Mouse (Mus musculus): ENCODE measurements around the gene N4bp2l2.

The N4bp2l2 gene

DNA sequence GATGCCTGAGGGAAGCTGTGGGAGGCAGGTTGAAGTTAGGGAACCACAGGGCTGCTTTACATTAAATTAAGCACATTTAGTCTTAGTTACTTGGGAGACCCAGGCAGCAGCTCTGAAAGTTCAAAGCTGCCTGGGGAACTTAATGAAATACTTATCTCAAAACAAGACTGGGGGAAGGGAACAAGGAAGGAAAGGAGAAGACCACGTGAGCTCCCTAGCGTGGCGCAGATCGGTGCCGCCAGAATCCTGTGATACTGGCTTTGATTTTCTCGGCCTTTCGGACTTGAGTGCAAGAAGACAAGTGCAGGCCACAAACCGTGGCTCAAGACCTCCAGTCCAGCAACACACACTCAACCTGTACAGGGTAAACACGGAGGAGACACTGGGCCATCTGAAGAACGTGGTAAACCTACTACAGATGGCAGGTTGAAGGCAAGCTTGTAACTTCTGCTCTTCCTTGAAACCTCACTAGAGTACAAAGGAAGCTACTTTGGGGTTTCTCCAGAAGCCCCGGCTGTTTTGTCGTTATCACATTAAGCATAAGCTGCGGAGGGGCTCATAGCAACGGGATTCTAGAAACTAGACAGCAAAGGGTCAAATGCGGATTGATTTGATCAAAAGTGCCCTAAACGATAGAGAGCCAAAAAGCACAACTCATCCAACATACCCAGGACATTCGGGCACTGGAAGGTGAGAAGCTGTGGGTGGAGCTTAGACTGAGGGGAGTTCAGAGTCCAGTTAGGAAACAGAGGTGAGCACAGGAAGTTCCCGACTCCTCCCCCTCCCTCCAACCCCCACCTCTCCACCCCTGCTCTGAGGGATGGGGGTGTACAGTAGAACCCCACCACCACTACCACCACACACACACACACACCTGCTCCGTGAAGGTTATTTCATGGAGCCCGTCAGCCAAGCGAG, 67.5 kb downstream of the N4bp2l2 start:
- DNase-seq (ENCODE audit: low read depth, low spot score): no peak

DNA sequence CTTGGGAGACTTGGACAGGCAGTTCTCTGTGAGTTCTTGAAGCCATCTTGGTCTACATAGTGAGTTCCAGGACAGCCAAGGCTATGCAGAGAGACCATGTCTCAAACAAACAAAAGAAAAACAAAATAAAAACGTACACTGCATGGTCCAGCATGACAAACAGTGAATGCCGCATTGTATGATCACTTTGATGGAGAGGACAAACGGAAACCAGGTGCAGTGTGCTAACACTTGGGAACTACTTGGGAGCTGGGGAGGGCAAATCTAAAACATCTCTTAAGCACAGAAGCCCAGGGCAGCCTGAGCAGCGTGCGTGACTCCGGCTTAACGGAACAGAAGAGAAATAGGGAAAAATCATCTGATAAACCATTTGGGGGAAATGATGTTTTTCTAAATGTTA, 68.9 kb downstream of the N4bp2l2 start, which contains the start of gene N4bp2l1:
N4bp2l1 (minus strand) TSS at position 101 of the 400 bp plus-strand sequence.
- DNase-seq (ENCODE audit: low read depth, low spot score): no peak

DNA sequence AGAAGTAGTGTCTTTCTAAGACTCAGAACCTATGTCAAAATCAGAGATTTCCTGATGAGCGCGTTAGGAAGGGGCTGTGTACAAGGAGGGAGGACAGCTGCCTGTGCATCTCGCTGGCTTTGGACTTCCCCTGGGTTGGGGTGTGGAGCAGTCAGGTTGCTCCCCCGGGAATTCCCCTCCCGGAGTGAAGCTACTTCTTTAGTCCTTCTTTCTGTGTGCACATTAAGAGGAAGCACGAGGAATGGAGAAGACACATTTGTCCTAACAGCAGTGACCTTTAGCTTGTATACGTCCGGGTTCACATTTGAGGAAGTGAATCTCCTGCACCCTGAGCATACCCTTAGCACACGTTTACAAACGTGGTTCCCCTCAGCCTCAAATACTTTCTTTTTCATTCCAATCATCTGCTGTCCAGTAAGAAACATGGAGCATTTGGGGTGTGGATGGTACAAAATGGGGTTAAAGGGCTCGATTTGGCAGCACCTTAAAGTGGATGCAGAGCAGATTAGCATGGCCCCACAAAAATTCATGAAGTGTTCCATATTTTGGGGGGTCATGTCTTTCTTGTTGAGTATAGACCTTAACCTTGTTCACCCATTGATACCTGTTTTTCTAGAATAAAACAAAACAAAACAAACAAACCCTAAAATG, 70.5 kb downstream of the N4bp2l2 start:
- DNase-seq (ENCODE audit: low read depth, low spot score): no peak

DNA sequence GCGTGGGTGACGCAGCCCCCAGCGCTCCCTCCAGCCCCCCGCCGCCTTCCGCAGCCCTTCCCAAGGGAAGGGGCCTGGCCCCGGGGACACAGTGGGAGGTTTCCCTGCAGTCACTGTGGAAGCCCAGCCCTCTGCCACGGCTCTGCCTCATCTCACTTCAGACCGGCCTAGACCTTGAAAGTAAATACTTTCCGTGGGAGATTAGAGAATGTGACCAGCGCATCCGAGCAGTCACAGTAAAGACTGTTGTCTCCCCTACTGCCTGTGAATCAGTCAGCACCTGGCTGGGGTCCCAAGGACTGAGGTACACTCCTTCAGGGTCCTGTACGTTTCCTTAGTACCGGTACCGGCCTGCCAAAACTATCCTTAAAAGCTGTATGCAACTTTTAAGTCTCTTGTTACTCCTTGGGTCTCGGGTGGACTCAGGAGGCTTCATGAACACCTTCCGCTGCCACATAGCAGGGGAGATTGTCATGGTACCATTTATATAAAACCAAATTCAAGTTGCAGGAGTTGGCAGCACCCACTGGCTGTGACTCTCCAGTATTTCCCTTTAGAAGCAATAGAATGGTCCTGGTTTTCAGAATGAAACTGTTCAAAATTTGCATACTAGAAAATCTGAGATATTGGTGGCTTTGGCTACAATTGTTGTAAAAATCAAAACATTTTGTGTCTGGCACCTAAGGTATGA, 71.2 kb downstream of the N4bp2l2 start:
- DNase-seq (ENCODE audit: low read depth, low spot score): no peak

DNA sequence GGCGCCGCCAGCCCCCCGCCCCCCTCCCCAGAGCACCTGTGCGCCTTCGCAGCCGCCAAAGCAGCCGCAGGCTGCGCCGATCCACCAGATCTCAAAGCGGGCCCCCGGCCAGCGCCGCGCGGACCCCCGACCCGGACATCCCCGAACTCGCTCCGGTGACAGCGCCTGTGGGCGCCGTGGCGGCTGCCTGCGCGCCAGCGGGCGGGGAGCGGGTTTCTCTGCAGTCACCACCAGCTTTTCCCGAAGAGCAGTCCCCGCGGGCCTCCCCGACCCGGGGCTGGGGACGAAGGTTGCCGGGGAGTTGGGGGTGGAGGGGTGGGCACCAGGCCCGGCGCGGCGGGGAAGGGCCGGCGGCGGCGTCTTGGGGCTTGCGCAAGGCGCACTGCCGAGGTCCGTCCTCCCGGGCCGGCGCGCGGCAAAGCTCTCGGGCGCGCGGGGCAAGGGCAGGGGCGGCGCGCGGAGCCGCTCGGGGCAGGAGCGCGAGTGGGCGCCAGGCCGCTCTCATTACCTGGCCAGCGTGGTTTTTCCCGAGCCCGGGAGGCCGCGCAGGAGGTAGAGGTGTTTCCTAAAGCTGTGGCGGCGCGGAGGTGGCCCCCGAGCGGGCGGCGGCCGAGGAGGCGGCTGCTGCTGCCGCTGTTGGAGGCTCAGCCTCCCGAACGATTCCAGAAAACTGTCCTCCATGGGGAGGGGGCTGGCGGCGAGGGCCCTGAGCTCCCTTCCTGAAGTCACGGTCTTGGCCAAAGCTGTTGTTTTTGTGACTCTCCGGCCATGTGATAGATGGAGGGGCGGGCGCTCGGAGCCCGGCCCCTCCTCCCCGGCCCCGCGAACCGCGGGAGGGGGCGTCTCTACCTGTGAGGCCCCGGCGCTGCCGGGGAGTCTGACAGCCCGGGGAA, 72.0 kb downstream of the N4bp2l2 start:
- no peak for DNase-seq (ENCODE audit: low read depth, low spot score)

DNA sequence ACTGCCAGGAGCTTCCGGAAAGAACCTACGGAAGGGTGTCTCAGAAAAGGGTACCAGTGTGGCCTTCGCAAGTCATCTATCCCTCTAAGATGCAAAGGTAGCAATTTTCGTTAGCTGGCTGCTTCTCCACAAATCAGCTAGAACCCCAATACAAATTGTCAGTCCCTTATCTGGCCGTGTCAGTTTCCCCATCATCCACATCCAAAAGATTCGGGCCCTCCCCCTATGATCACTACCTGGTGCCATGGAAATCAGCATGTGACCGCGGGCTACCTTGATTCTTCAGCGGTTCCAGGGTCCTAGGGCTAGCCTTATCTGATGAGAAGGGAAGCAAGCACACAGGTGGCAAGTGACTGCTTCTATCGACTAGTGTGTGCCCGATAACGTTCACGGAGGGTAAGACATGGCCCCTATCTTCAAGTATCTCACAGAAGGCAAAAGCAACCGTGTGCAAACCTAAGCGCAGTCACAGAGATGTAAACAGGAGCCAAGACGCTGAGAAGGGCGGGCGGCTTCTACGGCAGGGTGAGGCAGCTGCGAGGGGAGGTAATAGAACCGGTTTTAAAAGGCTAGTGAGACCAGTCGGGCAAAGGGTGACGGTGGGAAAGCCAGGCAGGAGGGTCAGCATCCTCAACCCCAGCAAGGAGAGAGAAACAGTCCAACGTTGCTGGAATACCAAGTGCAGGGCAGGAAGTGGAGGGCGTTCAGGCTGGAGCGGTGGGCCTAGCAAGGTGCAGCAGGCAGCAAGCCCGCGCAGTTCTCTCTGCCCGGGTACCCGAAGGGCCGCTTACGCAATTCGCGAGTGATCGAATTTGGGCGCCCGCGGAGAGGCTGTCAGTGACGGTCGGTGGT, 72.9 kb downstream of the N4bp2l2 start:
- DNase-seq (ENCODE audit: low read depth, low spot score): no peak

DNA sequence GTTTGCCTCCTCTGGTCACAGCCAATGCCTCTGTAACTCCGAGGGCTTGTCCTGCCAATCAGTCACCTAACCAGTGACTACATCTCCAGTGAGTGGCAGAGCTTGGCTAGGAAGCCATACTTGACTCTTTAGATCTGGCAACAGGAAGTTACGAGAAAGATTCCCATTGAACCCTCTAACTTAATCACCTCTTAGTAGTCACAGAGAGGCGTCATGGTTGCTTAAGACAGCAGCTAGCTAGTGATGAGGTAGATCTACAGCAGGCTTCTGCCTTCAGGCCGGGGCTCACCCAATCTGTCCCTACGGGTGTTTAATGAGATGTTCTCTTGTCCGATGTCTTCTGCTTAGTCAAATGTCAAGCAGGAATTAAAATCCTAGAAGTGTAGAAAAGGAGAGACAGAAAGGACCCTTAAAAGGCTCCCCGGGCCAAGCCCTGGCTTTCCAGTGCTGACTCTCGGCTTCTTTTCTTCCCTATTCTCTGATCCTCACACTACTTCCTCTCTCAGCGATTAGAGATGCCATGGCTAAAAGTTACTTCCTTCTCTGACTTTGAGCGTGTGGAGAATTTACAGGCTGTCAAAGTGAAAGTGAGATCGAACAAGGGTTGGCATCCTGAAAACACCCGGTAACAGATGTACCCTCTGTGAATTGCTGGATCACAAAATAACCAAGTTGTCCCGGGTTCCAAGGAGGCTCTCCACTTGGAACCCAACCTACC, 73.6 kb downstream of the N4bp2l2 start:
- no peak for DNase-seq (ENCODE audit: low read depth, low spot score)

DNA sequence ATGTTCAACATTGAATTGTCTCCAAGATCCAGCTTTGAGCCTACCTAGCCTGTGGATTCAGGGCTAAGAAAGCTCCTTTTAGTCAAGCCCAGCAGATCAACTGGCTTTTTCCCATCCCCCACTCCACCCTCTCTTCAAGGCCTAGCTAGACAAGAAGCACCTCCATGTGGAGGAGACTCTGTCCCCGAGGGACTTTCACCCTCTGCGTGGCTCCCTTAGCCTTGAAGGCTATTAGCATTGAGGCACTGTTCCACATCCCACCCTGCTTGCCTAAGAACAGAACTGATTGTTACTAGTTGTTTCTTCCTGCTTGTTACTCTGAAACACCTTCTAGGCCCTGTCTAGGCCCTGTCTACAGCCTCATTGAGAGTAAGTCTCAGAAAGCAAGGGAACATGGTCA, 76.0 kb downstream of the N4bp2l2 start:
- no peak for DNase-seq (ENCODE audit: low read depth, low spot score)

DNA sequence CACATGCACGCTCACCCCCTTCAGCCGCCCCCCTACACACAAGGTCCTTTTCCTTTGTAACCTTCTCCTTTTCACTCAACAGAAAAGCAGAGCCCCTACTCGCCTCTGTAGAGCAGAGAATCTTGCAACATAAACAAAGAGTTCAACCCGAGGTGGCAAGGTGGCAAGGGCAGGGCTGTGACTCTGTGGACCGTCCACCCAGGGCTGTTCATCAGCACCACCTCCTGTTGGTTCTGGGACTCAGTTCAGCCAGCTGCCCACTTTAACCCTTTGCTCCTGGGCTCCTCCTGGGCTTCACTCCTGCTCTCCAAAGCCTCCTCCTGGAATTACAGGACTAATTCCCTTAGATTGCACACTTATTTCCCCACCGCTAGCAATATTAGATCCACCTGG, 81.7 kb downstream of the N4bp2l2 start:
- no peak for DNase-seq (ENCODE audit: low read depth, low spot score)

DNA sequence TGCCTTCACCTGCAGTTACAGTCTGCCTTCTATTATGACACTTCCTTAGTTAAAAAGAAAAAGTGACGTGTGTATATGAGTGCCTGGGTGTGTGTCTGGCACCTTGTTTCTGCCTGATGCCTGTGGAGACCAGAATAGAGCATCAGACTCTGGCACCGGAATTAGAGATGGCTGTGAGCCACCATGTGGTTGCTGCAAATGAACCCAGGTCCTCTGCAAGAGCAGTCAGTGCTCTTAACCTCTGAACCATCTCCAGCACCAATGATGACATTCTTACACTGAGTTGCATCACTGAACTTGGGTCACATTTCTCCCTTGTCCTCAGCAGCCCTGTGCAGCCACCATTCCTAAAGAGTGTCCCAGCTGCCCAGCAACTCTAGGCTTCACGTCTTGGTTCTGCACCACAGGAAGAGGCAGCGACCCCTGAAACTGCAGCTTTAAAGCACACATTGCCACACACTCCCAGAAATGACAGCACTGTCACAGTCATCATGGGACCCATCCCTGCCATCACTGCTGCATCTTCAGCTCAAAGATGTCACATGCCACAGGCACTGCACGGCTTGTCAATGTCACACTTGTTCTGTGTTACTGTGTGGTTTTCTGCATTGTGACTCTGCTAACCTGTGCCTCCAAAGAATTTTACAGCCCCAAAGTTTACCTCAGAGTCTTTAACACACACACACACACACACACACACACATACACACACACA, 82.2 kb downstream of the N4bp2l2 start:
- no peak for DNase-seq (ENCODE audit: low read depth, low spot score)

DNA sequence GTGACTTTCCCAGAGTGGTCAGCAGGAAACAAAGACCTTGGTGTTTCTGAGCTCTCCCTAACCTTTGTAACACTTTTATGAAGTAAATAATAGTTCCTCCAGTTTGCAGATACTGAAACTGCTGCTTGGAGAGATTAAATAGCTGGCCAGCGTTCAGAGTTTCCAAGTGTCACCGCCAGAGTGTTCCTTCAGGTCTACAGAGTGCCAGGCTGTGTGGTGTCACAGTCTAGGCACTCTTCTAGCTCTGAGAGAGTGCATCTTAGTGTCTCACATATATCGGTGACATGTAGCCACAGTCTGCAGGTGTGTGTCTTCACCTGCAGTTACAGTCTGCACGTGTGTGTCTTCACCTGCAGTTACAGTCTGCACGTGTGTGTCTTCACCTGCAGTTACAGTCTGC, 82.8 kb downstream of the N4bp2l2 start:
- DNase-seq (ENCODE audit: low read depth, low spot score): no peak

DNA sequence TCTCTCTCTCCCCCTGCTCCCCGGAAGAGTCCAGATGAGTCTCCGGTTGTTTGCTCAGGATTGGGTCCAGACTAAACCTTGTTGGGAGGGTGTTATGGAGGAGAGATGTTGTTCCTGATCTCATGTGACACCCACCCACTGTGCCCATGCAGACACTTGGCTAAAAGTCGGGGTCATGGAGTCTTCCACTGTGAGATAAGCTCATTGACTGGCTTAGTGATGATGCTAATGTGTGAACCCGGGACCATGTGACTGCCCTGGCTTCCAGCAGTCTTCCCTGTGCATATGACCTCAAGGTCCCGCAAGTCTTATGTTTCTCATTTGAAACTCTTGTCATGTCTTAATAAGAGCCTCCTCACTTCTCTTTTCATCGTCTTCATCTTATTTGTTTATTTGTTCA, 84.8 kb downstream of the N4bp2l2 start:
- no peak for DNase-seq (ENCODE audit: low read depth, low spot score)

DNA sequence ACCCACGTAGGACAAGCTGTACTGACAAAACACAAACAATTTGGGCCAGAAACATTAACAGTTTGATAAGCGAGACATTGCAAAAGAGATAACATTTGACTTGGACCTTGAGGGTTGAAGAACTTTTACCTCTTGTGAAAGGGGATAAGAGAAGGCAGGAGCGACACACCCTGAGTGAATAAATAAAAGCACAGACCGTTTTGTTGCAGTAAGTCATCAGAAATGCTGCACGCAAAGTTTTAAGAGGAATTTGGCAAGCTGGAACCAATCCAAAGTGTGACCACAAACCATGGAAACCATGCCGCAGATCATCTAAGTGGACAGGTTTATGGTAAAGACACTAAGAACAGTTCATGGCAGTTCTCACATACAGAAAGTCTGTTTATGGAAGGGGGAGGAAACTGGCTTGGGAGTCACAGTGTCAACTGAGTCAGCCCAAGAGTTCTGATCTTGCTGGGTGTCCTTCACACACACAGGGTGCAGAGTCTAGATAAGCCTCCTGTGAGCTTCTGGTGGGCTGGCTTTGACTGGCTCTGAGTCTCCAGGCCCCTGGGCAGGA, 87.3 kb downstream of the N4bp2l2 start:
- no peak for DNase-seq (ENCODE audit: low read depth, low spot score)

DNA sequence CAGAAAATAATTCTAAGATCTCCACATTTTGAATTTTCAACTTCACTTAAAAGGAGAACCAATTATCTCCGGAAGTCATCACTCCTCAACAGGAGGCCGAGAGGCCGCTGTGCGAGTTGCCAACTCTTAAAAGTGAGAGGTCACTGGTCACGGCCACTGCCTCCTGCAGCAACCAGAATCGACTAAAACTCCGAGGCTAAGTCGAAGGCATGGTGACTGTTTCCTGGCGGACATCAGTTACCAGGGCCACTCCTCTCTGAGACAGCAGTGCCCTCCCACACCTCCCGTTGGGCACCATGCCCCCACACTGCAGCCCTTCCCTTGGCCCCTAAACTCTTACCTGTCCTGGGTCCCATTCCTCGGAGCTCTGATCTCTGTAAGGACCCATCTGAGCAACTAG, 89.2 kb downstream of the N4bp2l2 start:
- no peak for DNase-seq (ENCODE audit: low read depth, low spot score)

DNA sequence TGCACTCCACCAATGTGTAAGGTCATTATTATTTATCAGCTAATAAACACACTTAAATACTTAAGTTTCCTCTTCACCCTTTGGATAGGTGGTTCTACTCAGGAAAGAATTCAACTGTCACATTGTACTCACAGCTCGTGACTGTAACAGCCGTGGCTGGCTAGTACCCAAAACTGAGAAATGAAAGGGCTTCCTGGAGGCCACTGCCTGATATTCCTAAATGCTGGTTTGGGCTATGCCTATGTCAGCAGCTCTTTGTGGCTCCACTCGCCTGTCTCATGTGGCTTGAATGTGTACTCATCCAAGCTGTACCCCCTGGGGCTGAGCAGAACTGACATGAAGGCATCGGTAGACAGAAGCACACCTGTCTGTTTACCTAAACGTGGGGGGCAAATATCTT, 91.1 kb downstream of the N4bp2l2 start:
- no peak for DNase-seq (ENCODE audit: low read depth, low spot score)

DNA sequence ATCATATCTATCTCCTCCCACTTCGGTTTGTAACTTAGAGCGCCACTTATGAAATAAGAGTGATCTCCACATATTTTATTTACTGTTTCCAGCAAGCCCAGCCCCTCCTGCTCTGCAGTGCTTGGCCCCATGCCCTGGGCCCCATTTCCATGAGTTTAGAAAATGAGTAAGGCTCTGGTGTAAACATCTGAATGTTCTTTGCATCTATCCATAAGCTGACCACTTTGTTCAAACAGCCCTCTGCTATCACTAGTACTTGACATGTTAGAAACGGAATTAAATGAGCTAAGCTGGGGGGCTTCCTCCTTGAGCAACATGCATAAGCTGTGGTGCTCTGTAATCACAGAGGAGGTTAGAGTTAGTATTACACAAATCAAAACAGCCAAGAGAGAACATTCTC, 91.6 kb downstream of the N4bp2l2 start:
- no peak for DNase-seq (ENCODE audit: low read depth, low spot score)

DNA sequence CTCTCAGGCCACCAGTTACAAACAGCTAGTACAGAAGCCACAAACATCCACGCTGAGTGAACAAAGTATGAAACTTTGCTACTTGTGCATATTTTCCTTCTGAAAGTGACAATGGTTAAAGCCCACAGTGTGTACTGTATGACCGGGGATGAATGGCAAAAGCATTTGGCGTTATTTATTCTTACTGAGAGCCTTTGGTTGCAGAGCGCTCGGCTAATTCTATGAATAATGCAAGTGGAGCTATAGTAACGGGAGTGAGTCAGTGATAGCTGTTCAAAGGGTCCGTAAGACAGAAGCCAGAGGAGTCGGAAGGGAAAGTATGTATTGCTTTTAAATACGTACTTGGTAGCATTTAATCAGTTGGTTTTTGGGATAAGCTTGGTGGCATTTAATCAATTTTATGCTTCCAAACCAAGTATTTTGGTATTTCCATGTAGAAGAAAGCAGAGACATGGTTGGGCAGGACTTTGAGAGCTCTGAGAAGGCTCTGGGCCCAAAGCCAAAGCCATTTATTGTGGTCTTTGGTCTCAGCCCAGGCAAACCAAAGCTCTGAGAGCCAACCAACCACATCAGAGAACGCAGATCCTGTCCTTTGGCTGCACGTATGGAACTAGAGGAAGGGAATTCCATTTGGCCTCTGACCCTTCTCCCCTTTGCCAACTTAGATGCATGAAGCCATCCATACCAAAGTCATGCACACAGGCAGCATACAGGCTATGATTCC, 95.3 kb downstream of the N4bp2l2 start:
- DNase-seq (ENCODE audit: low read depth, low spot score): no peak

DNA sequence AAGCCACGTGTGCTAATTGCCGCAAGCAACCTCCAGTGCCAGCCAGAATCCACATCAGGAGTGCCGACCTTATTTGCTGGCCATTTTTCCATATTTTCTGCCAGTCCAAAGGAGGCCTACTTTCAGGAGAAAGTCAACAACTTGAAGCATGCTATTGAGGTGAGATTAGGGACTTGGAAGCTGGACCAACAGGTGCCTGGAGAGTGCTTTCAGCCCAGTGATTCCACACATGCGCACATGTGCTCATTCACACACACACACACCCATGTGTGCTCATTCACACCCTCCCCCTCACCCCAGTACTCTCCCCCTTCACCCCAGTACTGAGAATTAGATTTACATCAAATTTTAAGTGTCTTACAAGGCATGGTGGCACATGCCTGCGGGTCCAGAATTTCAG, 99.0 kb downstream of the N4bp2l2 start:
- DNase-seq (ENCODE audit: low read depth, low spot score): no peak
